Mouse (Mus musculus) megakaryocyte, adult 5-6 weeks (primary cell): ENCODE measurements around the gene Acer2. TPM values are rescaled to one million over a fixed set of nuclear protein-coding genes. Genes with fewer than 3 reads are reported as not detected.
"Not testable (repeated sequence)": the region's sequence is repeated elsewhere in the genome, so short reads cannot be mapped to it uniquely, and the experiment has no call there.

ENCODE experiments used
- ATAC-seq: 2 replicates; pipeline ENCODE4 v1.8.0; 2016; ENCODE audit warnings: mild to moderate bottlenecking, inconsistent platforms; ENCODE audit not compliant: poor library complexity, severe bottlenecking
- total RNA-seq, 2 experiments: library from RNA; stranded (forward) in 1 of 2; stranded (reverse) in 1 of 2; fragments of 153-499, 151-499 nt in 1 of 2; fragments of 221-1000, 200-1000 nt in 1 of 2; gene quantifications; 2 replicates each; pipeline versions ENCODE4 v1.2.3 to v1.2.4; 2015 to 2017

The Acer2 gene
- 0.07 TPM in 1 of 2 replicates, not detected in the other for total RNA-seq (2015)
- total RNA-seq (2017), result 0.15 and 0.69 TPM in 2 replicates

- peak; percentile 97 for ATAC-seq
Measured at GRCm38 (mm10) chr4:86874146-86874847, at the start of gene Acer2. Gene Acer2, plus strand, starts transcription at chr4:86874396.

- no peak for ATAC-seq
Measured at GRCm38 (mm10) chr4:86825143-86825542, 49.1 kb upstream of the Acer2 start.

GRCm38 (mm10) chr4:86831896-86832295 lies 42.3 kb upstream of the Acer2 start:
- no peak for ATAC-seq

GRCm38 (mm10) chr4:86841141-86841540 lies 33.1 kb upstream of the Acer2 start:
- ATAC-seq, result not testable (repeated sequence)

GRCm38 (mm10) chr4:86845384-86845783 lies 28.8 kb upstream of the Acer2 start:
- no peak for ATAC-seq

GRCm38 (mm10) chr4:86847246-86847645 lies 26.9 kb upstream of the Acer2 start:
- no peak for ATAC-seq

GRCm38 (mm10) chr4:86851331-86851730 lies 22.9 kb upstream of the Acer2 start:
- no peak for ATAC-seq

- no peak for ATAC-seq
Measured at GRCm38 (mm10) chr4:86852018-86852417, 22.2 kb upstream of the Acer2 start.

- no peak for ATAC-seq
Measured at GRCm38 (mm10) chr4:86852813-86853590, 21.2 kb upstream of the Acer2 start.

GRCm38 (mm10) chr4:86856304-86857112 lies 17.7 kb upstream of the Acer2 start:
- no peak for ATAC-seq

GRCm38 (mm10) chr4:86857113-86858069 lies 16.8 kb upstream of the Acer2 start, which contains the start of gene Rps6:
Gene Rps6, minus strand, starts transcription at chr4:86857412.
- peak; percentile 96 for ATAC-seq

GRCm38 (mm10) chr4:86858070-86858440 lies 16.1 kb upstream of the Acer2 start:
- ATAC-seq, result no peak

- ATAC-seq, result no peak
Measured at GRCm38 (mm10) chr4:86864087-86864486, 10.1 kb upstream of the Acer2 start.

- ATAC-seq, result no peak
Measured at GRCm38 (mm10) chr4:86871988-86872387, 2.2 kb upstream of the Acer2 start.

GRCm38 (mm10) chr4:86873072-86873471 lies 1.1 kb upstream of the Acer2 start:
- no peak for ATAC-seq

- no peak for ATAC-seq
Measured at GRCm38 (mm10) chr4:86879477-86879876, 5.3 kb downstream of the Acer2 start.

- ATAC-seq, result no peak
Measured at GRCm38 (mm10) chr4:86881178-86881577, 7.0 kb downstream of the Acer2 start.

GRCm38 (mm10) chr4:86882413-86882812 lies 8.2 kb downstream of the Acer2 start:
- no peak for ATAC-seq

- ATAC-seq, result peak; percentile 62; the same call in 1 of the 2 replicates
Measured at GRCm38 (mm10) chr4:86884945-86885344, 10.7 kb downstream of the Acer2 start.

GRCm38 (mm10) chr4:86885790-86886159 lies 11.6 kb downstream of the Acer2 start:
- ATAC-seq, result peak; percentile 46
